Mouse (Mus musculus) brain, embryonic 14.5 days (tissue): Measurements from ENCODE around the gene Snrpd3.

Source experiments
- CTCF ChIP-seq: fragments of 200-500 bp; IDR thresholded peaks from 2 replicates; pipeline ENCODE4 v1.5.1; 2012; ENCODE audit warnings: inconsistent platforms, mild to moderate bottlenecking, moderate library complexity, borderline replicate concordance; ENCODE audit not compliant: insufficient read depth, insufficient read length; ENCODE audit errors: extremely low read depth
- POLR2A ChIP-seq: fragments of 200-500 bp; IDR thresholded peaks from 2 replicates; pipeline ENCODE4 v1.6.1; 2012; ENCODE audit warnings: mild to moderate bottlenecking, inconsistent platforms, borderline replicate concordance; ENCODE audit not compliant: poor library complexity, insufficient read depth, insufficient read length, severe bottlenecking; ENCODE audit errors: extremely low read depth

- TF ChIP-seq CTCF (no peak), POLR2A (no peak)
These were observed 16.9 kb downstream of the Snrpd3 start for GRCm38 (mm10) chr10:75534216-75534615.
